Mouse (Mus musculus) urinary bladder, adult 2 months (tissue): Measurements from ENCODE around the gene Exoc6b. TPM values are rescaled to one million over a fixed set of nuclear protein-coding genes. Genes with fewer than 3 reads are reported as not detected.

Experiments used
- DNase-seq: peaks from one replicate; pipeline ENCODE4 v3.0.0; 2022; ENCODE audit warnings: low spot score
- polyA plus RNA-seq: library from polyadenylated mRNA; depleted of rRNA; stranded (reverse); fragments of >200 nt; gene quantifications from 2 replicates; pipeline ENCODE4 v1.2.3, GENCODE M21; 2012

The Exoc6b gene
- polyA plus RNA-seq, 1 experiment = 9.6 TPM

DNA sequence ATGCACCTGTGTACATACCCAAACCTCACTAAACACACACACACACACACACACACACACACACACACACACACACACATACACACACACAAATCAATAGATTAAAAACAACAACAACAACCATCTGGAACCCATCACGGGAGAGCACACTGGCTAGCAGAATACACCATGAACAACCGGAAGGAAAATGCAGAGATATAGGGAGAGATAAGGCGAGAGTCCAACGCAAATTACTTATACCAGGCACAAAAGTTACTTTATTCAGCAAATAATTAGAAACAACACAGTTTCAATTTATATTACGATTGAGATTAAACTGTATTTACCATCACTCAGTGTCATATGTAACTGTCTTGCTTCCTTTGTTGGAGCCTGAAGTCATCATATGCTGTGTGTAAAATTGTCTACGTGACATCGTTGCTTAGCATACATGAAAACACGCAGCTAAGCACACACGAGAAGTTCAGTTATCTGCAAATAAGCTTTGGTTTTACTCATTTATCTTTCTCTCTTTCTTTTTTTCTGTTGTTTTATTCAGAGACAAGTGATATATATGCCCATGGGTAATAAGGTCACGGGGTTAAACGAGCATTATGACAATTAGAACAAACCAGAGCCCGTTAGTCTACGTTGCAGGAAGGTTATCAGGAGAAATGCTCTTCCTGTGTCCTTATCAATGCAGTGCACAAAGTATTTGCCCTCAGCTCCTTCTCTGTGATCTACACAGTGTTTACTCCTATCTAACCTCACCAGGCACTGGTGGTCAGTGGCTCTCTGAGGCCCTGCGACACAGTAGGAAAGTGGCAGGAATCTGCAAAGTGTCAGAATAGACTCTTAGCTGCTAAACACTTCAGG is 186.4 kb downstream of the Exoc6b start:
- no peak for DNase-seq

- no peak for DNase-seq
Observed at GRCm38 (mm10) chr6:84875869-84876268, 193.4 kb downstream of the Exoc6b start.

DNA sequence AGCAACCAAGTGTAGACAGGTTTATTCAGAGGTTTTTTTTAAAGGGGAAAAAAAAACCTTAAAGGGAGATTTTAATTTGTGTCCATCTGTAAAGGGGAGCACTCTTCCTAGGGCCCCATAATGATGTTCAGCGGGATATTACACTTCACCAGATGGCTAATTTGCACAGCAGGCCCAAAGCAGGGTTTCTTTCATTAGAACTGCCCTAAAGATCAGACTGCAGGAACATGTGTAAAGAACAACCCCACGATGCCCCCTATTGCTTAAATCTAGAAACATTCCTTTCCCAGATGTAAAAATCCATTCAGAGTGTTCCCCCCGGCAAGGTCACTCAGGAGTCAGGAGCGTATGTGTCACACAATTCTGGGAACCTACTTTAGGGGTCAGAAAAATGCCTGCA is 202.2 kb downstream of the Exoc6b start:
- DNase-seq = no peak

DNA sequence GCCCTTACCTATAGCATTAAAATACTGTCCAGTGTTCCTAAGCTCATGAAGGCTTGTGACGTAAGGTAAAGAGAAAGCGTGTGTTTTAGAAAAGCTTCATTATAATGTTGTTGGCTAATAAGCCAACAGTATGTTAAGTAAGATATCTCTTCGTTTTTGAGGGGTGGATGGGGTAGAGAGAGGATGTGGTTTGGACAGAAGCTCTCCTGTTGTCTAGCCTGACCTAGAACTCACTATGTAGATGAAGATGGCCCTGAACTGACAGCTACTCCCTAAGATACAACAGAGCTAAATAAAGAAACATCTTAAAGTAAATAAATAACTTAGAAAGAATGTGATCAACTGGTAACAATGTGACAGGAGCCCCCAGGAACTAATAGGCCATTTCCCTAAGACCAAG is 204.7 kb downstream of the Exoc6b start:
- DNase-seq = no peak

GRCm38 (mm10) chr6:84863816-84864375 is 205.4 kb downstream of the Exoc6b start:
- DNase-seq = no peak

GRCm38 (mm10) chr6:84845665-84846064 is 223.6 kb downstream of the Exoc6b start:
- DNase-seq = no peak

- DNase-seq = no peak
Observed at GRCm38 (mm10) chr6:84841138-84841537, 228.2 kb downstream of the Exoc6b start.

- DNase-seq = no peak
Observed at GRCm38 (mm10) chr6:84807546-84807945, 261.8 kb downstream of the Exoc6b start.

DNA sequence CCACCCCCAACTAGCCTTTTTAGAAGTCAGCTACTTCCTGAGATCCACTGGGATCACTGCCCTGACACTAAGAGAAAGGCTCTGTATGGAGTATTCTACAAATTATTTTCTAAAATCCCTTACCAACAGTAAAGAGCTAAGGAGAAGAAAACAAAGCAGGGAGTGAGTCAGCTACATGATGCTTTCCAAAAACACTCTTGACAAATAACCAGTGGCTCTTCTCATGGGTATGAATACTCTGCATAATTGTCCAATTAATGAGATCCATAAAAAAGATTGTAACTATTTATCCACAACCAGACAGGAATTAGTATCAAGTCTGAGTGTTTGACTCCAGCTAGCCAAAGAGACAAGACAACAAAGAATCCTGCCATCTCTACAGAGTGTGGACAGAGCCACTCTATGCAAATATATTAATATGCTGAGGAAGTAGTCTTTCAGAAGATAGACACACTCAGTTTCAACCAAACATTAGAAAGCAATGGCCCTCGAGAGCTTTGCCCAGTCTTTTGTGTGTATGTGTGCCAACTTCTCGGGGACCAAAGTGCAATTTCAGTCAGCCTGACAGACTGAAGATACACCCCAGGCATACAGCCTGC is 263.1 kb downstream of the Exoc6b start:
- no peak for DNase-seq

- DNase-seq = no peak
Observed at GRCm38 (mm10) chr6:84798736-84799135, 270.6 kb downstream of the Exoc6b start.

DNA sequence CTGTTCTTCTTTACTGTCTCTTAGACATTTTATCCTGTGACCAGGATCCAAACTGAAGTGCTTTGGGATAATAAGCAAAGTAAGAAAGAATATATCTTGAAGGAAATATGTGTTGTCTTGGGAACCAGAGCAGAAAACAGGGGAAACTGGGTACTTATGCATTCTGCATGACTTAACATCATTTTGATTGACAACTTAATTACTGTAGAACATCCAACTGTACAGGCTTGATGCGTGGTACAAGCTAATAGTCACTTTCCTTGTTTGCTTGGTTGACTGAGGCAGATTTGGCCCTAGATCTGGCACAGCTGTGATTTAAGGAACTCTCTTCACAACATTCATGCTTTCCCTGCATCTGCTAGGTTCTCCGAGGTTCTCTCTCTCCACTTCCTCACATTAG is 285.3 kb downstream of the Exoc6b start:
- no peak for DNase-seq

DNA sequence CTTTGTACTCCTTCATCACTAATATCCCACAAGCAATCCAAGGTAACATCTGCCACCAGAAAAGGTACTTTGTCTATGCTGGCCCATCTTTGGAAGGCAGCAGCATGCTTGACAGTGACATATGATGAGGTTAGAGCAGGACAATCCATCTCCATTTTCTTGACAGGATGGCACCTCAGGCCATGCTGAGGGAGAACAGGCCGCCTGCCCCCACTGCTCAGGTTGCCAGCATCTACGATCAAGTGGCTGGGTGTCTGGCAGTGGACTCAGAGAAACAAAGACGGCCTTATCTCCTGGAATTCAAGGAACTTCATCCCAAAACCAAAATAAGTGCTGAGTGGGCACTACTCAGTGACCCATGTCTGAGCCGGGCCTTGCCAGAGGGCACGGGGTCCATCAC is 289.3 kb downstream of the Exoc6b start:
- DNase-seq = no peak

DNA sequence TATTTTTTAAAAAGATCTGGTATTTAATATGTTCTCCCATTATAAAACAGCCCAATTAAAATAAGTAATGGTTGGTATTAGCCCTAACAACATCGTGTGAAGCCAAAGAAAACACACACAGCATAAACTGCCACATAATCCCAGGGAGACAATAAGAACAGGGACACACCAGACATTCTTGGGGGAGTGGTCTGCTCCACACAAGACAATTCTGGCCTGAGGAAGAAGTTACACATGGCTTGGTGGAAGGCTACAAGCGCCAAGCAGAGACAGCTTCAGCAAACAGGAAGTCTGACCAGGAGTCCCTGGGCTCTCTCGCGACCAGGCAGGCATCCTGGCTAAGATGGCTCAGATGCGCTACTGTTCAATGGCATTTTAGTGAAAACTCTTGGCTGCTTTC is 290.3 kb downstream of the Exoc6b start:
- DNase-seq = no peak

DNA sequence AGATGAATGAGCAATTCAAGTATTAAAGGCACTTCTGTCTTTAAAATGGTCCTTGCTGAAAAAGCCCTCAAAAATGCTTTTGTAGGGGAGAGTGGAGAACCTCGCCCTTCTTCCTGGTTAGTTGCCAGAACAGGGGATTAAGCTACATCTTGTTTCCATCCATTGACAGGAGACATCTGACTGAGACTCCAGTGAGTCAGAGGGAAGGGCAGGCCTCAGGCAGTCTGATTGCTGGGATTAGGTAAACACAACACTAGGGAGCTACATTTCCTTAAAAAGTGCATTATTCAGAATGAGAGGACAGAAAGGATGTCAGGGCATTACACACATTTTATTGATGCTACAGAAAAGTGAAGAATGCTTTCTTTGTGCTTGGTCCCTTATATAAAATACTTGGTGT is 293.4 kb downstream of the Exoc6b start:
- DNase-seq = no peak

DNA sequence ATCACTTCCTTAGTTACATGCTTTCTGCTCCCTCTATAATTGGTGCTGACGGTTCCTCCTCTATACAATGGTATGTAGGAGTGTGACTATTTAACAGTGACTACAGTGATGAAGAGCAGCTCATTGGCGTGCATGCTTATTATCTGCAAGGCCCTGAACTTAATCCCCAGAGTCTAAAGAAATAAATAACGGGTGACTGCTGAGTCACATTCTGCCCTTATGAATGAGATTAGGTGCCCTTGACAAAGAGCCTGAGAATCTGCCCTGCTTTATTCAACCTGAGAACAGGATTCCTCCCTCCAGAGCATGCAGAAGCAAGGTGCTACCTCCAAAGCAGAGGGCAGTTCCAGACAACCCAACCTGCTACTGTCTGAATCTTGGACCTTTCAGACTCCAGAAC is 314.0 kb downstream of the Exoc6b start:
- DNase-seq = no peak

- no peak for DNase-seq
Observed at GRCm38 (mm10) chr6:84752806-84753420, 316.4 kb downstream of the Exoc6b start.

- no peak for DNase-seq
Observed at GRCm38 (mm10) chr6:84751409-84751808, 317.9 kb downstream of the Exoc6b start.

- no peak for DNase-seq
Observed at GRCm38 (mm10) chr6:84746847-84747395, 322.4 kb downstream of the Exoc6b start.

- DNase-seq = no peak
Observed at GRCm38 (mm10) chr6:84746193-84746846, 323.0 kb downstream of the Exoc6b start.

DNA sequence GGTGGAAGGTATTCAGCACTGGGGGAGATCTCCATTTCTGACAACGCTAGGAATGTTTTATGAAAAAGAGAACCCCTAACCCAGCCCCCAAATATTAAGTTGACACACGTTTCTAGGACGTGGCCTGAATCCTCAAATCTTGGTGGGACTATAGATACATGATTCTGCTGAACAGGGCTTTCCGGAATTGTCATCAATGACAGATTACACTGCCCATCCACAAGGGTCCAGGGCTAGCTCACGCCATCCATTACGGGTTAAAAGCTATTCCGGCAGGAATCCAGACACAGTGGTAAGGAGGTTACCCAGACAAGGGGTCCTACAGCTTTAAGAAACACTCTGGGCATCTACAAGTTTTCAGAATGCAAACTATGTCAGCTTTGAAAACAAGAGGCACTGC is 323.7 kb downstream of the Exoc6b start:
- DNase-seq = no peak

DNA sequence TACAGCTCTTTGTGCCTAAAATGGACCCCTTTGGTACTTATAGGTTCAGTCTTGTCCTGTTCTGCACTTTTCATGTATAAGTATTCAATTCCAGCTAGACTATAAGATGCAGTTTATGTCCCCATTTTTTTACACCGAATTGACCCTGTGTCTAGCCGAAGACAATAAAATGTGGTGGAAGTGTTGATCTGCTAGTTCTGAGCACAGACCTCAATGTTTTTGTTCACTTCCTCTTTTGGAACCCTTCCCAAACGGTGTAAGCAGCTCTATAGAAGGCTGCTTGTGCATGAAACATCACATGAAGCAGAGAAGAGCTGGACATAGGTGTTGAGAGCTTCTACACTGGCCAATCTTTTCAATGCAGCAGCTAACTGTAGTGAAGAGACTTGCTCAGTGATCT is 327.1 kb downstream of the Exoc6b start:
- DNase-seq = no peak

DNA sequence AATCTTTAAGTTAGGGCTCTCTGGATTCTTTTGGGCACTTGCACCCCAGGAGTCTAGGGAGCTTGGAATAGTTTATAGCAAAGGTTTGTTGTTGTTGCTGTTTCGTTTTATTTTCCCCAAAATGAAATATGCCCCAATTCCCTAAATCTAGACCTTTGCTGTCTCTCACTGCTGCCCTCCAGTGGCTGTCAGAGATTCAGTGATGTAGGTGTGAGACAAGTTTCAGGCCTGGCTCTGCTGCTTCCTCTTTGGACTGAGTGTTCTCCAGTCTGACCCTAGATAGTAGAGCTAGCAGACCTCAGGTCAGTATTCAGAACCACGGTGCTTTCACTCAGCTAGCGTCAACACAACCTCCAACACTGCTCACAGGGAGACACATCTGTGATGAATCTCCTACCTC is 332.4 kb downstream of the Exoc6b start:
- no peak for DNase-seq
